Mouse (Mus musculus): ENCODE data around the gene Nol10. TPM values are rescaled to one million over a fixed set of nuclear protein-coding genes. Genes with fewer than 3 reads are reported as not detected.
"Not testable (repeated sequence)": the region's sequence is repeated elsewhere in the genome, so short reads cannot be mapped to it uniquely, and the experiment has no call there.

Nol10 gene
- total RNA-seq, 2 experiments from 2014 or later, result 8.0 to 9.8 TPM

- DNase-seq (ENCODE audit: low spot score), result no peak
Observed at GRCm38 (mm10) chr12:17453918-17454317, 105.7 kb downstream of the Nol10 start.

GRCm38 (mm10) chr12:17455096-17455495 is 106.8 kb downstream of the Nol10 start:
- no peak for DNase-seq (ENCODE audit: low spot score)

GRCm38 (mm10) chr12:17459223-17459622 is 111.0 kb downstream of the Nol10 start:
- DNase-seq (ENCODE audit: low spot score), result not testable (repeated sequence)

- DNase-seq (ENCODE audit: low spot score), result no peak
Observed at GRCm38 (mm10) chr12:17463706-17464105, 115.4 kb downstream of the Nol10 start.

- not testable (repeated sequence) for DNase-seq (ENCODE audit: low spot score)
Observed at GRCm38 (mm10) chr12:17464550-17464949, 116.3 kb downstream of the Nol10 start.

- no peak for DNase-seq (ENCODE audit: low spot score)
Observed at GRCm38 (mm10) chr12:17466791-17467190, 118.5 kb downstream of the Nol10 start.

GRCm38 (mm10) chr12:17468359-17468758 is 120.1 kb downstream of the Nol10 start:
- DNase-seq (ENCODE audit: low spot score), result no peak

- no peak for DNase-seq (ENCODE audit: low spot score)
Observed at GRCm38 (mm10) chr12:17469869-17470268, 121.6 kb downstream of the Nol10 start.

- DNase-seq (ENCODE audit: low spot score), result not testable (repeated sequence)
Observed at GRCm38 (mm10) chr12:17470528-17470927, 122.3 kb downstream of the Nol10 start.

GRCm38 (mm10) chr12:17471405-17471804 is 123.1 kb downstream of the Nol10 start:
- no peak for DNase-seq (ENCODE audit: low spot score)

- DNase-seq (ENCODE audit: low spot score), result no peak
Observed at GRCm38 (mm10) chr12:17473128-17473527, 124.9 kb downstream of the Nol10 start.

- no peak for DNase-seq (ENCODE audit: low spot score)
Observed at GRCm38 (mm10) chr12:17473862-17474261, 125.6 kb downstream of the Nol10 start.

- DNase-seq (ENCODE audit: low spot score), result no peak
Observed at GRCm38 (mm10) chr12:17474681-17475080, 126.4 kb downstream of the Nol10 start.

- DNase-seq (ENCODE audit: low spot score), result no peak
Observed at GRCm38 (mm10) chr12:17475146-17475545, 126.9 kb downstream of the Nol10 start.

GRCm38 (mm10) chr12:17478196-17478595 is 129.9 kb downstream of the Nol10 start:
- no peak for DNase-seq (ENCODE audit: low spot score)

- DNase-seq (ENCODE audit: low spot score), result no peak
Observed at GRCm38 (mm10) chr12:17478856-17479255, 130.6 kb downstream of the Nol10 start.

Small RNAs within 50 kb of the gene (microRNA-seq; reads per million reads assigned to microRNA genes)
- 1.7 reads per million for gene Mir3066

Other genes starting within 250 kb of the Nol10 start
- gene Kcnf1, start 171.6 kb upstream of the Nol10 start, total RNA-seq (2021), result 1 to 10 TPM; 1.6 to 3.9 TPM
- 10 to 100 TPM; 33.3 to 42.8 TPM for gene Pdia6, start 81.9 kb upstream of the Nol10 start, total RNA-seq (2021)
- not detected for gene Atp6v1c2, start 19.1 kb upstream of the Nol10 start, total RNA-seq (2021)
- 100 to 1,000 TPM; 113 to 121 TPM for gene Odc1, start 196.3 kb downstream of the Nol10 start, total RNA-seq (2021)

Data from gastrocnemius, adult 18-20 months (tissue).